Mouse (Mus musculus) hindbrain, embryonic 13.5 days (tissue): ENCODE data around the gene Adam23. TPM values are rescaled to one million over a fixed set of nuclear protein-coding genes. Genes with fewer than 3 reads are reported as not detected.

Experiments
- ATAC-seq: fragments of 200-750 bp; cut with Nextera tagmentation; 2 replicates; pipeline ENCODE4 v1.8.0; 2017; ENCODE audit warnings: moderate TSS enrichment; ENCODE audit not compliant: low FRiP score
- H3K27ac ChIP-seq: fragments of 300-500 bp; sonication (generic); 2 replicates; pipeline ENCODE4 v1.5.1; 2015; ENCODE audit warnings: inconsistent platforms, mild to moderate bottlenecking, moderate library complexity
- H3K27me3 ChIP-seq: fragments of 300-500 bp; sonication (generic); 2 replicates; pipeline ENCODE4 v1.6.1; 2015; ENCODE audit warnings: mild to moderate bottlenecking, inconsistent platforms
- H3K36me3 ChIP-seq: fragments of 300-500 bp; sonication (generic); 2 replicates; pipeline ENCODE4 v1.6.1; 2015; ENCODE audit warnings: mild to moderate bottlenecking, inconsistent platforms
- H3K4me1 ChIP-seq: fragments of 300-500 bp; sonication (generic); replicated peaks from 2 replicates; pipeline ENCODE4 v1.6.1; 2015; ENCODE audit warnings: inconsistent platforms
- H3K4me2 ChIP-seq: fragments of 300-500 bp; sonication (generic); 2 replicates; pipeline ENCODE4 v1.6.1; 2015; ENCODE audit warnings: inconsistent platforms, mild to moderate bottlenecking, moderate library complexity
- H3K4me3 ChIP-seq: fragments of 300-500 bp; sonication (generic); 2 replicates; pipeline ENCODE4 v1.5.1; 2015; ENCODE audit warnings: mild to moderate bottlenecking, inconsistent platforms
- H3K9ac ChIP-seq: fragments of 300-500 bp; sonication (generic); 2 replicates; pipeline ENCODE4 v1.6.1; 2015; ENCODE audit warnings: mild to moderate bottlenecking, inconsistent platforms
- H3K9me3 ChIP-seq: fragments of 300-500 bp; sonication (generic); 2 replicates; pipeline ENCODE4 v1.6.1; 2016; ENCODE audit warnings: inconsistent platforms
- WGBS: fragments of 180-500 bp; shearing (Covaris S2); methylation state at CpG from one replicate; pipeline ENCODE4 v1.1.7; 2015; 5-methylcytosine and 5-hydroxymethylcytosine counted together
- polyA plus RNA-seq: library from polyadenylated mRNA; unstranded; fragments of >200 nt; fragmentation: Nextera tagmentation; extraction: Ambion mirVana; gene quantifications from 2 replicates; pipeline ENCODE4 v1.2.1, GENCODE M21; 2015

Adam23 gene
- polyA plus RNA-seq, 1 experiment from 2014 or later = 12.0 TPM

DNA sequence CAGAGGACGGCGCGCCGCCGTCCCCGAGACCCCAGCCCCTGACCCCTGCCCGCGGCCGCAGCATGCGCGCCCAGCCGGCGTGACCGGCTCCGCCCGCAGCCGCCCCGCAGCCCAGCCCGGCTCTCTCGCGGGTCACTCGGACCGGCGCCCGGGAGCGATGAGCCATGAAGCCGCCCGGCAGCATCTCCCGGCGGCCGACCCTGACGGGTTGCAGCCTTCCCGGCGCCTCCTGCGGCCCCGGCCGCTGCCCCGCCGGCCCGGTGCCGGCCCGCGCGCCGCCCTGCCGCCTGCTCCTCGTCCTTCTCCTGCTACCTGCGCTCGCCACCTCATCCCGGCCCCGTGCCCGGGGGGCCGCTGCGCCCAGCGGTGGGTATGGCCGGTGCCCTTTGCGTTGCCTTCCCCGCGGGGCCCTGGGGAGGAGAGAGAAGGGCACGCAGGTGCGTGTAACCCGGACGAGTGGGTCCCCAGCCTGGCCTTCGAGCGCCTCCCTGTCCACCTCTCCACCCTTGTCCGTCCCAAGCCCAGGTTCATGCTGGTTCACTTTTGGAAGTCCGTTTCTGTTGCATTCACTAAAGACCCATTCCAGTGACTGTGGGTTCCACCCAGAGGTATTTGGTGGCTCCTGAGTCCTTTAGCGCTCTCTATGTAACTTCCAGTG lies 485 bp downstream of the Adam23 start:
- Histone ChIP-seq H3K4me1 (peaks cover 14% of the 10 kb centered on the region; the same call in 1 of the 2 replicates), H3K27ac (peak overlapping the region; percentile 85), H3K9me3 (no peaks in the 10 kb centered on the region), H3K4me2 (peak overlapping the region; percentile 90), H3K4me3 (peak overlapping the region; percentile 81), H3K9ac (peak overlapping the region; percentile 93), H3K27me3 (no peaks in the 10 kb centered on the region), H3K36me3 (no peaks in the 10 kb centered on the region)
- under 1% methylated on average over 62 of the region's 68 CpGs for WGBS
- peak; percentile 78 for ATAC-seq

DNA sequence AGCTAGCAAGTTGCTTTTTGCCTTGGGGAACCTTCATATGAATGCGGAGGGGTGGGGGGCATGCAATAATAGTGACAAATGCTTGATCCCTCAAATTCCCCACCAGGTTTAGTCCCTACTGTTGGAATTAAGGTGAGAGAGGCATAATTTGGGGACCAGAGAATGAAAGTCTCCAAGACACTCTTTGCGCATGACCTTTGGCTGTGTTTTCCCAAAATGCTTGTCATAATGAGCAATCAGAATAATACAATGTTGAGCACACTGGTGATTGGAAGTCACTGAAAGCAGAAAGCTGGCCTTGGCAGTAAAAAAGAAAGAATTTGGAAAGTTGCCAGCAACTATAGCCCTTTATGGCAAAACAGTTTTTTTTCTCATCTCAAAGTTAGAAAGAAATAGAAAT lies 1.0 kb downstream of the Adam23 start:
- Histone ChIP-seq H3K9ac (peak overlapping the region; percentile 93), H3K4me1 (peaks cover 14% of the 10 kb centered on the region; the same call in 1 of the 2 replicates), H3K36me3 (no peaks in the 10 kb centered on the region; the same call in 1 of the 2 replicates), H3K4me2 (peak overlapping the region; percentile 90), H3K4me3 (peak overlapping the region; percentile 81), H3K9me3 (no peaks in the 10 kb centered on the region), H3K27ac (no peak overlapping the region), H3K27me3 (no peaks in the 10 kb centered on the region)
- WGBS = 58% methylated on average over 2 of the region's 2 CpGs
- ATAC-seq = no peak

DNA sequence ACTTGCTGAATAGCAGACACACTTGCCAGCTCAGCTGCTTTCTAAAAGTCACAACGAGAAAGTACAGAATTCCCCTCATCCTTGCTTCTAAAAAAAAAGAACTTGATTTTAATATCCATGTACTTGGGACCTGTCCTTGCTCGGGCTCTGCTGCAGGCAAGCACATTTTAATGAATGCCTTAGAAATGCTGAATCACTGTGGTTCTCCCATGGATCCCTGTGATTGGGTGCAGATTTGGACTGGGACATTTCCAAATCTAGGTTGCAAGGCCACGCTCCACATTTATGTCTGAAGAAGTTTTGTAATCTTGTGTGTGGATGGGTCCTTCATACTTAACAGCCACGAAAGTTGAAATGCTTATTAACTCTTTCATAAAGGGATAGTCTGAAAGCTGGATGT lies 4.4 kb downstream of the Adam23 start:
- Histone ChIP-seq H3K27me3 (no peaks in the 10 kb centered on the region), H3K4me3 (no peak overlapping the region), H3K4me2 (no peak overlapping the region), H3K27ac (no peak overlapping the region), H3K36me3 (no peaks in the 10 kb centered on the region; the same call in 1 of the 2 replicates), H3K9ac (no peak overlapping the region), H3K9me3 (no peaks in the 10 kb centered on the region), H3K4me1 (peaks cover 12% of the 10 kb centered on the region; the same call in 1 of the 2 replicates)
- no peak for ATAC-seq
- WGBS = 77% methylated on average over 4 of the region's 4 CpGs

DNA sequence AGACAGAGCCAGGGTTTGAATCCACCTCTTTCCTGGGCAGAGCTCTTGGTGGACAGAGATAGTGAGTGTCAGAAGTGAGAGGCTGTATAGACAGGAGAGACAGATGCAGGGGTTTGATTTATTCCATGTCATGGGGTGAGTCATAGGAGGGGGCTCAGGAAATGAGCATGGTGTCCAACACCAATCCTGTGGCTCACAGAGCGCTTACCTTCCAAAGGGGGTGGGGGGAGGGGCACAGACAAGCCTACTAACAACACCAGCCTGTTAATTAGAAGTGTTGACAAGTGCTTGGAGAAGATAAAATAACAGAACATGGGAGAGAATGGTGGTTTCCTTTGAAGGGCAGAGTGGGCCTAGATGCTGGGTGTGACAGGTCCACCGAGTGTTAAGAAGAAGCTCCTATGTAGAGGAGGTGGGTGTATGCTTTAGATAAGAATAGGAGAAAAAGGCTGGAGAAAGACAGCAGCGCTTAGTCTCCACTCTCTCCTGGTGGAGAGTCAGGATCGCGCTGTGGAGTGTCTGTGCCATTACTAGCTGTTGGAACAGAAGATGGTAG lies 7.7 kb downstream of the Adam23 start:
- H3K9me3 ChIP-seq = no peaks in the 10 kb centered on the region
- 87% methylated on average over 5 of the region's 5 CpGs for WGBS
- H3K4me1 ChIP-seq = peaks cover 4% of the 10 kb centered on the region; the same call in 1 of the 2 replicates
- H3K4me2 ChIP-seq = no peak overlapping the region
- no peaks in the 10 kb centered on the region for H3K27me3 ChIP-seq
- no peak overlapping the region for H3K27ac ChIP-seq
- no peak overlapping the region for H3K4me3 ChIP-seq
- ATAC-seq = no peak
- no peak overlapping the region for H3K9ac ChIP-seq
- no peaks in the 10 kb centered on the region; the same call in 1 of the 2 replicates for H3K36me3 ChIP-seq

DNA sequence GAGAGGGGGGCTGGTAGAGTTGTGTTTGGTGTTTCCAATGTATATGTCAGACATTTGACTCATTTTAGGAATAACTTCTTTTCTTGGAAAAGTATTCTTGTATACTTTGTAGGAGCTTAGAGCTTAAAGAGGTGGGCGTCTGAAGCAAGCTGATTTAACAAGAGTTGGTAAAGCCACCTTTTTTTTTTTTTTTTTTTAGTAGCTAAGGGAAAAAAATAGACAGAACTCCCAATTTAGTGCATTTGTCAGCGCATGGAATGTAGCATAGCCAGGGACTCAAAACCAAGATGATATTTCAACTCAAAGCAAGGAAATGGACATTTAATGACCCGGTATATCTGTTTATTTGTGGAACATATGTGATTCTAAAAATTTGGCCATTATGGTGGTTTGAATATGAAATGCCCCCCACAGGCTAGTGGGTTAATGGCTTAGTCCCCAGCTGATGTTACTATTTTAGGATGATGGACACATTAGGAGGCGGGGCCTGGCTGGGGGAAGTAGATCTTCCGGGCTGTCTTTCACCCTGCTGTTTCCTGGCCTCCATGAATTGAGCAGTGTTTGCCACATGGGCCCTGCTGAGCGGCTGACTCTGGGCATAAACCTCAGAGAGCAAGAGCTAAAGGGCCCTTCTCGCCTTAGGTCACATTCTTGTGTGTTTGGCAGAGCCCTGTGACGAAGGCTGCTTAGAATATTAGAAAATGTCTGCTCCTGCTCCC lies 12.3 kb downstream of the Adam23 start:
- Histone ChIP-seq H3K9ac (no peak overlapping the region), H3K4me1 (peaks cover 11% of the 10 kb centered on the region; the same call in 1 of the 2 replicates), H3K27me3 (no peaks in the 10 kb centered on the region), H3K36me3 (no peaks in the 10 kb centered on the region), H3K4me2 (no peak overlapping the region), H3K4me3 (no peak overlapping the region), H3K27ac (no peak overlapping the region), H3K9me3 (no peaks in the 10 kb centered on the region)
- 65% methylated on average over 8 of the region's 8 CpGs for WGBS
- ATAC-seq = no peak

- Histone ChIP-seq H3K4me3 (no peak overlapping the region), H3K36me3 (no peaks in the 10 kb centered on the region), H3K4me2 (no peak overlapping the region), H3K9ac (no peak overlapping the region), H3K9me3 (no peaks in the 10 kb centered on the region), H3K27ac (no peak overlapping the region), H3K4me1 (peaks cover 11% of the 10 kb centered on the region; the same call in 1 of the 2 replicates), H3K27me3 (no peaks in the 10 kb centered on the region)
- 54% methylated on average over 3 of the region's 3 CpGs for WGBS
- ATAC-seq = no peak
These were observed 13.5 kb downstream of the Adam23 start for GRCm38 (mm10) chr1:63459151-63459550.

DNA sequence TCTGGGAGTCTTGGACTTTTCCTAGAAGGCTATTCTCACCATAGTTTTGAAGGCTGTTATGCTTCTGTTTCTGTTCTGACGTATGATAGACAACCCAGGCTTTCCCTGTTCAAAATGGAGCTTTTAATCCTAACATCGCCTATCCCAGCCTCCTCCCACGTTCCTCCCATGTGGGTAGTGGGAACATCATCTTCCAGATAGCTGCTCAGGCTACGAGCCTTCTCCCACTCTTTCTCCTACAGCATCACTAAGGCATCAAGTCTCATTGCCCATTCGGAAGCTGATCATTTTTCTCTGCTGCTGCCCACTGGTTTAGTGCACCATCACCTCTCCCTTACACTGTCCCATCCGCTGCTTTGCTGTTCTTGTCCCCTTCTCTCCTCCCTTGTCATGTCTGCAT lies 14.2 kb downstream of the Adam23 start:
- Histone ChIP-seq H3K9me3 (no peaks in the 10 kb centered on the region), H3K4me3 (no peak overlapping the region), H3K4me1 (peaks cover 11% of the 10 kb centered on the region; the same call in 1 of the 2 replicates), H3K27ac (no peak overlapping the region), H3K27me3 (no peaks in the 10 kb centered on the region), H3K4me2 (no peak overlapping the region), H3K9ac (no peak overlapping the region), H3K36me3 (no peaks in the 10 kb centered on the region)
- ATAC-seq = no peak
- WGBS = 82% methylated on average over 6 of the region's 6 CpGs

DNA sequence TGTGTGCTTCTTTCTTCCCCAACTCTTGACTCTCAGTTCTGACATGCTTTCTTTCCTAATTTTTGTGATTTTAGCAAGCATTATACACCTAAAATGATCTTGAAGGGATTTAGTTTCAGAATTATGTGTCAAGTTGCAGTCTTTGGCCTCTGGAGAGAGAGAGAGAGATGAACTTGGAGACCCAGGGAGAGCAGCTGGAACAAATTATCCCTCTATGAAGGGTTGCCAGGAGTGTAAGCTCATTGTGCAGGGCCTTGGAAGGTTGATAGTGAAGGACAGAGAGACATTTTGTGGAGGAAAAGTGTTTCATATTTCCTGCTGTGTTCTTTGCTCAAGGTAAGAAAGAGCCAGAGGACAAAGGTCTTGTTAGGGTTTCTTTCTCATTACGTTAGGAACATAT lies 18.8 kb downstream of the Adam23 start:
- H3K9ac ChIP-seq = no peak overlapping the region
- H3K36me3 ChIP-seq = peaks cover 5% of the 10 kb centered on the region; the same call in 1 of the 2 replicates
- 74% methylated on average over 1 of the region's 1 CpGs for WGBS
- ATAC-seq = no peak
- H3K27ac ChIP-seq = no peak overlapping the region
- H3K4me3 ChIP-seq = no peak overlapping the region
- H3K27me3 ChIP-seq = no peaks in the 10 kb centered on the region
- no peaks in the 10 kb centered on the region for H3K9me3 ChIP-seq
- H3K4me1 ChIP-seq = no peaks in the 10 kb centered on the region
- no peak overlapping the region for H3K4me2 ChIP-seq

DNA sequence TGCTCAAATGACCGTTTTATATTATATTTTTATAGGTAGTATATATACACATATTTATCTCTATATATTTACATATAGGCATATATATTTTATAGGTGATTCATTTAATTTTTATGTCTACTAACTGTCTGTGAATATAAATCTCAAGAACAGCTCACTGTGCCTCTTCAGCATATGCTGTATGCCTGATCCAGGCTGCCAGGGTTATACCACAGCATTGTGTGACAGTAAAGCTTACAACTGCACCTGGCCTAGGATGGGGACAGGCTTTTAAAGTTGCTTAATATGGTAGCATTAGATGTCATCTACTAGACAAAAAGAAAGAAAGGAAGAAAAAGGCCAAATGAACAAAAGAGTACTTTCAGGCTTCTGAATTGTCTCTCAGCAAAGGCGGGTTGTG lies 27.6 kb downstream of the Adam23 start:
- no peak for ATAC-seq
- H3K9me3 ChIP-seq = no peaks in the 10 kb centered on the region
- H3K36me3 ChIP-seq = peaks cover 5% of the 10 kb centered on the region; the same call in 1 of the 2 replicates
- H3K9ac ChIP-seq = no peak overlapping the region
- peak overlapping the region; percentile 49; the same call in 1 of the 2 replicates for H3K27ac ChIP-seq
- H3K4me3 ChIP-seq = no peak overlapping the region
- H3K4me1 ChIP-seq = peaks cover 16% of the 10 kb centered on the region
- H3K4me2 ChIP-seq = no peak overlapping the region
- WGBS = 71% methylated on average over 2 of the region's 2 CpGs
- no peaks in the 10 kb centered on the region for H3K27me3 ChIP-seq

DNA sequence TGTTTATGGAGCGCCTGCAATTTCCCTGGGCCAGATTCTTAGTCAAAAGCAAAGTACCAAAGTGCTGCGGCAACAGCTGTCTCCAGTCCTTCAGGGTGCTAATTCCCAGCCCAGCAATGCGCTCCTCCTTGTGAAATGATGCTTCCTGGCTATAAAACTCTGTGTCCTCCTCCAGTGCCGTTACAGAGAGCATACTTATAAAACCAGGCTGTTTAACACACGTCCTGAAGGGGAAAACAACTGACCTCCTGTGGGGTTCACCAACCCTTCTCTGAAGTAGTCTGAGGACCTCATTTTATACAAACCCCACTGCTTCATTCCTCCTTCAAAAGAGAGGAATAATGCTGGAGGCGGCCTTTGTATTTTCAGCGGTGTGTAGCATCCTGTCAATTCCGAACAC lies 28.0 kb downstream of the Adam23 start:
- no peak overlapping the region for H3K9ac ChIP-seq
- H3K27ac ChIP-seq = peak overlapping the region; percentile 49
- no peak for ATAC-seq

DNA sequence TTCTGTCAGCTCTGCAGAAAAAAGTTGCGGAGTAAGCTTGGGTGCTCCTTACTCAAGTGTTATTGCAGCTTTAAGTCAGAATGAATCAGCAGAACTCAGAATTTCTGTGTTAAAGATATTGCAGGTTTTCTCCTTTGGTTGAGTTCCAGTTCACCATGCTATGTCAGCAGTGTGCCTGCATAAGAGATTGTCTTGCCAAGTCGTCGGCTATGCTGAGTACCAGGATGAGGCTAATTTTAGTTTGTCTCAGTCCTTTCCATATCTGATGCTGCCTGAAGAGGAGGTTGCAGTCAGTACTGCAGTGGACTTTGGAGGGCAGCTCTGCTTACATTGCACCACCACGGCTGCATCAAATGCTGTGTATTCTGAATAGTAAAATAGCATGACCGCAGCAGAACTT lies 33.3 kb downstream of the Adam23 start:
- no peak overlapping the region for H3K9ac ChIP-seq
- 92% methylated on average over 5 of the region's 5 CpGs for WGBS
- no peaks in the 10 kb centered on the region; the same call in 1 of the 2 replicates for H3K36me3 ChIP-seq
- H3K9me3 ChIP-seq = no peaks in the 10 kb centered on the region
- ATAC-seq = no peak
- peaks cover under 1% of the 10 kb centered on the region; the same call in 1 of the 2 replicates for H3K4me1 ChIP-seq
- H3K4me3 ChIP-seq = no peak overlapping the region
- no peaks in the 10 kb centered on the region for H3K27me3 ChIP-seq
- no peak overlapping the region for H3K27ac ChIP-seq
- H3K4me2 ChIP-seq = no peak overlapping the region

More for the DNA sequence above, 28.0 kb downstream of the Adam23 start:
- WGBS = 23% methylated on average over 8 of the region's 8 CpGs
- Histone ChIP-seq H3K27me3 (no peaks in the 10 kb centered on the region), H3K36me3 (peaks cover 4% of the 10 kb centered on the region; the same call in 1 of the 2 replicates), H3K4me3 (no peak overlapping the region), H3K9me3 (no peaks in the 10 kb centered on the region), H3K4me1 (peaks cover 16% of the 10 kb centered on the region), H3K4me2 (no peak overlapping the region)

DNA sequence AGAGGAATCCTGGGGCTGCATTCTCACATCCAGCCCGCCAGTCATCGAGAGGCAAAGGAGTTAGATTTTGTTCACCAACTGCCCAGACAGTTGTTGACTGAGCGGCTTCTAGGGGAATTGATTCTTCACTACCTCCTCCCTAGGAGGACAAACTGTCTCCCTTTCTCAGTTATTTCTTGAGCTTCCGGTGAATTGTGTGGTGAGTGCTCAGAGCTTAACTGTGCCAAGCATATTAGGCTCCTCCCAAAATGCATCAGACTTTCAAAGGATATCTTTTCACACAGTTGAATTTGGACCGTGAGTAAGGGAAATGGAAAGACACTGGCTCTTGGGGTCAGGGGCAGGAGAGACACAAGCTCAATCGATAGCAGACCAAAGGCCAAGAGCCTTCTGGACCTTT lies 39.0 kb downstream of the Adam23 start:
- Histone ChIP-seq H3K27me3 (no peaks in the 10 kb centered on the region), H3K36me3 (peaks cover 10% of the 10 kb centered on the region; the same call in 1 of the 2 replicates), H3K4me3 (no peak overlapping the region), H3K27ac (no peak overlapping the region), H3K9me3 (no peaks in the 10 kb centered on the region), H3K9ac (no peak overlapping the region), H3K4me1 (no peaks in the 10 kb centered on the region), H3K4me2 (no peak overlapping the region)
- ATAC-seq = no peak
- 93% methylated on average over 6 of the region's 6 CpGs for WGBS
